Mouse (Mus musculus) brain, embryonic 14.5 days (tissue): ENCODE measurements around the gene Gle1.

Experiments
- CTCF ChIP-seq: fragments of 200-500 bp; IDR thresholded peaks from 2 replicates; pipeline ENCODE4 v1.5.1; 2012; ENCODE audit warnings: inconsistent platforms, mild to moderate bottlenecking, moderate library complexity, borderline replicate concordance; ENCODE audit not compliant: insufficient read depth, insufficient read length; ENCODE audit errors: extremely low read depth
- POLR2A ChIP-seq: fragments of 200-500 bp; IDR thresholded peaks from 2 replicates; pipeline ENCODE4 v1.6.1; 2012; ENCODE audit warnings: mild to moderate bottlenecking, inconsistent platforms, borderline replicate concordance; ENCODE audit not compliant: poor library complexity, insufficient read depth, insufficient read length, severe bottlenecking; ENCODE audit errors: extremely low read depth

DNA sequence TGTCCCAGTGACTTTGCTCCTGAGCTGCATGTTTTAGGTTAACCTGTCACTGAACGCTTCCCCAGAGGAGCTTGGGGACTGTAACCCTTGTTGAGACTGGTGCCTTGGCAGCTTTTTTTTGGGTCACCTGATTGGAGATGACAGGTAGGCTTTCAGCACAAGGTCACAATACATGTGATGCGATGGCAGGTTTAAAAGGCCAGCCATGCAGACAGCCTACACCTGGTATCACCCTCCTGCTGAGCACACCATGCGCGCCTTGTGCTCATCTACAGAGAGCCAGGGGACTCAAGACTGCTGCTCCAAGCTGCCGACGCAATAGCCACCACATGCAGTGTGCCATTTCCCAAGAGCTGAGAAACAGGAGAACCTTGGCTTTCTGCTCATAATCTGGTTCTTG is 43.5 kb upstream of the Gle1 start:
- TF ChIP-seq POLR2A (no peak), CTCF (no peak)
